25 mouse cellular contexts compared by ENCODE assay signal in genomic region chr4:149249311-149249710, GRCm38 (mm10). TPM values are rescaled to one million over a fixed set of nuclear protein-coding genes. Genes with fewer than 3 reads are reported as not detected.
DNase-seq lines count a peak whose midpoint lies in the region; ATAC-seq and TF ChIP-seq lines count a peak whose summit lies in the region.
"Had no signal": no experiment of that assay in that cellular context is flagged by ENCODE, and none has a peak within 500 bp of the region (broad histone marks: within the 10 kb centered on the region; RNA-seq: fewer than 3 reads in every experiment).

No protein-coding gene starts in this region.

- H3K27ac ChIP-seq in hindbrain, embryonic 12.5 days: peak overlapping the region; percentile 80
- no peak overlapping the region for H3K27ac ChIP-seq in hindbrain, embryonic 11.5 days (ENCODE audit: low read depth, low read length)
- 0 out of 2 replicates have a peak overlapping the region, but pooled peaks have one; percentile 28 for H3K27ac ChIP-seq in neural tube, embryonic 13.5 days (replicated peaks)
- peak overlapping the region; percentile 79 for H3K27ac ChIP-seq in lung, postnatal 0 days (ENCODE audit: low read length)
- H3K27ac ChIP-seq: embryonic facial prominence, embryonic 10.5 days; embryonic facial prominence, embryonic 15.5 days; limb, embryonic 13.5 days; liver, embryonic 13.5 days; stomach, embryonic 15.5 days had no signal

- no peak overlapping the region for H3K4me3 ChIP-seq in hindbrain, embryonic 12.5 days
- no peak overlapping the region for H3K4me3 ChIP-seq in hindbrain, embryonic 11.5 days (ENCODE audit: low read depth, low read length)
- H3K4me3 ChIP-seq in neural tube, embryonic 13.5 days: no peak overlapping the region
- H3K4me3 ChIP-seq in lung, postnatal 0 days (ENCODE audit: low read depth, low read length): no peak overlapping the region
- H3K4me3 ChIP-seq: embryonic facial prominence, embryonic 10.5 days; embryonic facial prominence, embryonic 15.5 days; heart, embryonic 12.5 days; limb, embryonic 13.5 days; liver, embryonic 13.5 days; megakaryocyte, embryonic 14.5 days; midbrain, embryonic 12.5 days; stomach, embryonic 15.5 days had no signal

- 89% methylated on average over 1 of the region's 1 CpGs for WGBS in hindbrain, embryonic 12.5 days
- WGBS in hindbrain, embryonic 11.5 days: 89% methylated on average over 1 of the region's 1 CpGs
- WGBS in neural tube, embryonic 13.5 days: 95% methylated on average over 1 of the region's 1 CpGs
- 50% methylated on average over 1 of the region's 1 CpGs for WGBS in lung, postnatal 0 days

- H3K9me3 ChIP-seq in hindbrain, embryonic 12.5 days (replicated peaks): no peaks in the 10 kb centered on the region
- no peaks in the 10 kb centered on the region for H3K9me3 ChIP-seq in hindbrain, embryonic 11.5 days (ENCODE audit: control insufficient read depth, low read length)
- H3K9me3 ChIP-seq in neural tube, embryonic 13.5 days: no peaks in the 10 kb centered on the region
- no peaks in the 10 kb centered on the region for H3K9me3 ChIP-seq in lung, postnatal 0 days (ENCODE audit: low read length)
- H3K9me3 ChIP-seq: embryonic facial prominence, embryonic 10.5 days; embryonic facial prominence, embryonic 15.5 days; heart, embryonic 12.5 days; limb, embryonic 13.5 days; liver, embryonic 13.5 days; megakaryocyte, embryonic 14.5 days; midbrain, embryonic 12.5 days; stomach, embryonic 15.5 days had no signal

- peaks cover 61% of the 10 kb centered on the region for H3K36me3 ChIP-seq in hindbrain, embryonic 12.5 days
- H3K36me3 ChIP-seq in hindbrain, embryonic 11.5 days (ENCODE audit: control insufficient read depth, insufficient read depth, low read length): peaks cover 13% of the 10 kb centered on the region
- H3K36me3 ChIP-seq in neural tube, embryonic 13.5 days: peaks cover 90% of the 10 kb centered on the region
- peaks cover 38% of the 10 kb centered on the region; the same call in 1 of the 2 replicates for H3K36me3 ChIP-seq in lung, postnatal 0 days (ENCODE audit: insufficient read depth, low read length)

- peaks cover 17% of the 10 kb centered on the region; the same call in 1 of the 2 replicates for H3K4me1 ChIP-seq in hindbrain, embryonic 12.5 days
- H3K4me1 ChIP-seq in hindbrain, embryonic 11.5 days (replicated peaks; ENCODE audit: control insufficient read depth, insufficient read depth, low read length): peaks cover 3% of the 10 kb centered on the region; the same call in 1 of the 2 replicates
- H3K4me1 ChIP-seq in neural tube, embryonic 13.5 days (replicated peaks): peaks cover 18% of the 10 kb centered on the region
- H3K4me1 ChIP-seq in lung, postnatal 0 days (ENCODE audit: insufficient read depth, low read depth, low read length): no peaks in the 10 kb centered on the region
- H3K4me1 ChIP-seq: embryonic facial prominence, embryonic 10.5 days; embryonic facial prominence, embryonic 15.5 days; heart, embryonic 12.5 days; limb, embryonic 13.5 days; liver, embryonic 13.5 days; megakaryocyte, embryonic 14.5 days; stomach, embryonic 15.5 days had no signal

- H3K27me3 ChIP-seq in hindbrain, embryonic 12.5 days: no peaks in the 10 kb centered on the region
- no peaks in the 10 kb centered on the region for H3K27me3 ChIP-seq in hindbrain, embryonic 11.5 days (ENCODE audit: control insufficient read depth, insufficient read depth, low read length)
- H3K27me3 ChIP-seq in neural tube, embryonic 13.5 days: no peaks in the 10 kb centered on the region
- no peaks in the 10 kb centered on the region for H3K27me3 ChIP-seq in lung, postnatal 0 days (replicated peaks; ENCODE audit: insufficient read depth, low read length)
- H3K27me3 ChIP-seq: embryonic facial prominence, embryonic 15.5 days; heart, embryonic 12.5 days; limb, embryonic 13.5 days; liver, embryonic 13.5 days; megakaryocyte, embryonic 14.5 days; midbrain, embryonic 12.5 days; stomach, embryonic 15.5 days had no signal

- no peak for TF ChIP-seq CTCF in lung, postnatal 0 days (IDR thresholded peaks at IDR 0.05)

- H3K9ac ChIP-seq in hindbrain, embryonic 12.5 days: no peak overlapping the region
- H3K9ac ChIP-seq in hindbrain, embryonic 11.5 days (ENCODE audit: low read depth, low read length): no peak overlapping the region
- H3K9ac ChIP-seq in neural tube, embryonic 13.5 days: no peak overlapping the region
- no peak overlapping the region for H3K9ac ChIP-seq in lung, postnatal 0 days (replicated peaks; ENCODE audit: low read depth)
- H3K9ac ChIP-seq: embryonic facial prominence, embryonic 15.5 days; heart, embryonic 12.5 days; limb, embryonic 13.5 days; liver, embryonic 13.5 days; midbrain, embryonic 12.5 days; stomach, embryonic 15.5 days had no signal

- TF ChIP-seq EP300 in lung, postnatal 0 days (IDR thresholded peaks at IDR 0.05): peak; percentile 88

- no peak overlapping the region for H3K4me2 ChIP-seq in hindbrain, embryonic 12.5 days (replicated peaks)
- no peak overlapping the region for H3K4me2 ChIP-seq in hindbrain, embryonic 11.5 days (replicated peaks; ENCODE audit: low read depth, low read length)
- H3K4me2 ChIP-seq in neural tube, embryonic 13.5 days: no peak overlapping the region
- no peak overlapping the region for H3K4me2 ChIP-seq in lung, postnatal 0 days (replicated peaks; ENCODE audit: low read depth, low read length)
- H3K4me2 ChIP-seq: embryonic facial prominence, embryonic 15.5 days; heart, embryonic 12.5 days; limb, embryonic 13.5 days; liver, embryonic 13.5 days; midbrain, embryonic 12.5 days; stomach, embryonic 15.5 days had no signal

- ATAC-seq in hindbrain, embryonic 12.5 days (ENCODE audit: low FRiP score): no peak
- no peak for ATAC-seq in hindbrain, embryonic 11.5 days (ENCODE audit: low FRiP score)
- ATAC-seq in neural tube, embryonic 13.5 days (ENCODE audit: low read depth): no peak
- peak; percentile 92 for ATAC-seq in lung, postnatal 0 days
- ATAC-seq: CD4-positive, CD25-positive, alpha-beta regulatory T cell, adult 4 months; forebrain, embryonic 14.5 days; intestine, postnatal 0 days had no signal

- no peak for DNase-seq in hindbrain, embryonic 11.5 days (ENCODE audit: low spot score)
- no peak for DNase-seq in neural tube, embryonic 10.5 days (ENCODE audit: extremely low spot score, low spot score)
- peak; percentile 93 for DNase-seq in lung, postnatal 0 days (ENCODE audit: low spot score)
- DNase-seq in T-cell, adult 2 months (ENCODE audit: low spot score): no peak
- DNase-seq in layer of hippocampus, adult 8-10 months (ENCODE audit: low spot score in 2 of 2): no peak
- DNase-seq: adrenal gland, postnatal 25 days; cerebellum, adult 2 months; cerebellum, postnatal 14 days; gastrocnemius, postnatal 14 days; heart, postnatal 4 days; kidney, postnatal 14 days; liver, embryonic 13.5 days; right cerebral cortex, postnatal 25 days had no signal

RNA-seq across cellular contexts. Expression of gene Kif1b, which starts 58.2 kb away (rescaled TPM):
- polyA plus RNA-seq in hindbrain, embryonic 12.5 days (2016; fragmentation: Nextera tagmentation; extraction: Ambion mirVana): 139 and 140 TPM in 2 replicates
- polyA plus RNA-seq in hindbrain, embryonic 11.5 days (2014; fragmentation: Nextera tagmentation; extraction: Ambion mirVana): 113 and 173 TPM in 2 replicates
- polyA plus RNA-seq in neural tube, embryonic 13.5 days (2015; fragmentation: Nextera tagmentation; extraction: Ambion mirVana): 123 and 130 TPM in 2 replicates
- 35.6 and 36.7 TPM in 2 replicates for polyA plus RNA-seq in lung, postnatal 0 days (2015; fragmentation: Nextera tagmentation; extraction: Ambion mirVana)
- total RNA-seq in layer of hippocampus, adult 8-10 months (2022): 100 to 1,000 TPM; 401 to 453 (median 422) TPM
